Mouse (Mus musculus): ENCODE results near the gene Dip2a.

Gene Dip2a

DNA sequence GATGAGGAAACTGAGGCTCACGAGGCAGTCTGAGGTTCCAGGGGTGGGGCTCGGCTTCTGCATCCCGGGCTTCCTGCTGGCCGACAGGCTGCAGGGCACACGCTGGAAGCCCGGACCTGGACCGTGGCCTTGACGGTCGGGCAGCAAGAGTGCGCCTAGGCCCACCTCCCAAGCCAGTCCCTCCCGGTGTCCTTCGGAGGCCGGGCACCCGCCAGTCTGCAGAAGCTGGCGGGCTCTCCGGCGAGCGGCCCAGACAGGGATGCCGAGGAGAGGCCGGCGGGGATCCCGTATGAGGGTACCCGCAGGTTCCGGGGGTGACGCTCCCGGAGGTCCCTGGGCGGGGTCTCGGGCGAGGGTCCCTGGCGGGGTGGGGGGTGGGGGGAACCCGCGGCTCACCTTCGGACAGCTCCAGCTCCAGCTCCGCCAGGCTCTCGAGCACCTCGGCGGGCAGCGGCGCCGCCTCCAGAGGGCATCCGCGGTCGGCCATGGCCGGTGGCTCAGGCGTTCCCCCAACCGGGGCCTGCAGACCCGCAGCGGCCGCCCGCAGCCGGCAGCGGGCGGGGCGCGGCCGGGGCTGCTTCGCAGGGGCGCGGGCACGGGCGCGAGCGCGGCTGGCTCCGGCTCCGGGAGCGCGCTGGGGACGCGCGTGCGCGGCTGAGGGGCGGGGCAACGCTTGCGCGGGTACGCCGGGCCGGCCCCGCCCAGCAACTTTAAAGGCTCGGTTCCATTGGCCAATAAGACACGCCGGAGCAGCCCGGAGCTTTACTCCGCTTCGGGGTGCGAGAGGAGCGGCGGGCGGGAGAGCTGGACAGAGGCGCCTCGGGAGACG is at the start of gene Dip2a:
Gene Dip2a, minus strand, starts transcription at position 581 of the 829 bp plus-strand sequence.
- DNase-seq, result peak; percentile 95 to 96

GRCm38 (mm10) chr10:76392596-76392995 is 47.5 kb upstream of the Dip2a start:
- no peak for DNase-seq

DNA sequence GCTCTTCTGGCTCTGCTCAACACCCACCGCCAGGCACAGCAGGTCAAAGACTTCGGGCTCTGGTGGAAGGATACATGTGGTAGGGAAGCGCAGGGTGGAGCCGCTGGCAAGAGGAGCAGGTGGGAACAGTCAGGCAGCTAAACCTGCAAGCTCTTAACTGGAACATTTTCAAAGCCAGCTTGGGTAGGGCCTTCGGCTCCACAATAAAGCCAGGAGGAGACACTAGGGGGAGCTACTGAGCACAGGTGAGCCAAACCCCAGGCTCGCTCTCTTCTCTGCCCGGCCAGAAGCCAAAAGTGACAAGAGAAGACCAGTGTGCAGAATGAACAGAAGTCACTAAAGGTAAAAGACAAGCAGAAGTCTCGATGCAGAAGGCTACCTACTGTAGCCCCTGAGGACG is 46.7 kb upstream of the Dip2a start:
- peak; percentile 20 to 27 for DNase-seq

DNA sequence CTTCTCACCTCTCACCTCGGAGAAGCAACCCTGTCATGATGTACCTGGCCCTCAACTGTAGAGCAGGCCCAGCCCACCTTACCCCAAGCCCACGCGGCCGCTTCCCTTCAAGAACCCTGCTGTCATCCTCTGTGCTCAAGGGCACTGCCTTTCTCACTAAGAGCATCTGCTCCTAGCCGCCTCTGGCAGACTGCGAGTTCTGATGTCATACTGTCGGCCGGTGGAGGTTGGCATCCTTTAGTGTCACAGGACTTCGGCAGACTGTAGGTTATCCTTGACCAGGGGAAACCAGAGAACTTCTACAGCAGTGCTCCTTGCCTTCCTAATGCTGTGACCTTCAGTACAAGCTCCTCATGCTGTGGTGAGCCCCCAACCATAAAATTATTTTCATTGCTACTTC is 46.1 kb upstream of the Dip2a start:
- no peak for DNase-seq

DNA sequence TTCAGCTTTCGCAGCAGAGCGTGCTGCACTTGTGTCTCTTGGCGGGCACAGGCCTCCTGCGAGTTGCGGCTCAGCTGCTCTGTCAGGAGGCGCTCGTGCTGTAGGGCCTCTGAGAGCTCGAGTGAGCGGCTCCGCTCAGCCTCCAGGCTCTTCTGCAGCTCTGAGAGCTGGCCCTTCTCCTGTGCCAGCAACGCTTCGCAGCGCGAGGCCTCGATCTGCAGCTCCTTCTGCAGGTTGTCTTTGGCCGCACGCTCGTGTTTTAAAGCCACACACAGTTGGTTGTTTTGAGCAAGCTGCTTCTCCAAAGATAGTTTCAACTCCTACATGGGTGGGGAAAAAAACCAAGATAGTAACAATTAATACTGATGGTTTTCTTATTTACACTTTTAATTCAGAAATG is 29.9 kb upstream of the Dip2a start:
- DNase-seq, result no peak

GRCm38 (mm10) chr10:76371736-76372135 is 26.6 kb upstream of the Dip2a start:
- DNase-seq, result no peak

DNA sequence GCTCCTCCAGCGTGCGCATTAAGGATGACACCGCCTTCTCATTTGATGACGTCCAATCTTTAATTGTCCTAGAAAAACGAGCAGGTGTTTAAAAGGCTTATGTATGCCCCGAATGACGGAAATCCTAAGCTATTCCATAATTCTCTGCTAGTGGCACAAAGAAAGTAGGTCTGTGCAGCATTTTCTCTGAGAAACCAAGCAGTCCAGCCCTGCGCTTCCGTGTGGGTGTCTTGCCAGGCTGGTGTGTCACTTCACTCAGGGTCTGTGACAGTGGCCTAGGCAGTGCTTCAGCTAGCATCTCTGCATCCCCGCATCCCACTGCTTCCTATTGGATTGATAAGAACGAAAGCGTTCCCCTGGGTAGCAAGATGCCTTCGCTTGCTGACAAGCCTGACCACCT is 23.7 kb upstream of the Dip2a start:
- DNase-seq, result no peak

DNA sequence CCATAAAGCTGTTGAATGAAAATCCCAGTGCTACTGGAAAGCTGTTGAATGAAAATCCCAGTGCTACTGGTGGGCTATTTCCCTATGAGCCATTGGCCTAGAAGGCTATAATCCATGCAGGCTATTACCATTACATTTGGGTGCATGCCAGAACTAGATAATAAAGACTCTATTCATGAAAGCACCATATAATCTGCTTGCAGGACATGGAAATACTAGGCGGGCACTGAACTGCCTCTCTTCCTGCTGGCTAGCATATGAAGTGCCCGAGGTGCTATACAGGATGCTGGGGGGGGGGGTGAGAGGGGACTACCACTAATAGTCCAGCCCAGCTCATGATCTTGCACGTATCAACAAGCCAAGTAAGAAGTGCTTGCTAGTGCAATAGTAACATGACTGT is 18.1 kb upstream of the Dip2a start:
- no peak for DNase-seq

DNA sequence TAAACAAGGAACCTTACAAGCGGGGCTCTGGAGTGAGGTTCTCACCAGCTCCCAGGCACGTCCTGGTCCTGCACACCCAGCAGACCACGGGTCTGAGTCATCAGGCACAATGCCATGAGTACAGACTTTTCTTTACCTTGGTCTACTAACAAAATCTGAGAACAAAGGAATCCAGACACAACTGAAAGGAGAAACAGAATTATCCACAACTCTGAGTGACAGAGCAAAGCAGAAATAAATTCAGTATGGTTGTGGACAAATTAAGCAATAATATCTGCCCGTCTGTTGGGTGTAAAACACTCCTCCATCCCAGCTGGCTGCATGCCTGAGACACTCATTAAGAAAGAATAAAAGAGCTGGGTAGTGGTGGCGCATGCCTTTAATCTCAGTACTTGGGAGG is 13.4 kb upstream of the Dip2a start:
- no peak for DNase-seq

GRCm38 (mm10) chr10:76357286-76357875 is 12.3 kb upstream of the Dip2a start:
- DNase-seq, result no peak

GRCm38 (mm10) chr10:76354974-76355373 is 9.9 kb upstream of the Dip2a start:
- peak; percentile 57 to 68 for DNase-seq

DNA sequence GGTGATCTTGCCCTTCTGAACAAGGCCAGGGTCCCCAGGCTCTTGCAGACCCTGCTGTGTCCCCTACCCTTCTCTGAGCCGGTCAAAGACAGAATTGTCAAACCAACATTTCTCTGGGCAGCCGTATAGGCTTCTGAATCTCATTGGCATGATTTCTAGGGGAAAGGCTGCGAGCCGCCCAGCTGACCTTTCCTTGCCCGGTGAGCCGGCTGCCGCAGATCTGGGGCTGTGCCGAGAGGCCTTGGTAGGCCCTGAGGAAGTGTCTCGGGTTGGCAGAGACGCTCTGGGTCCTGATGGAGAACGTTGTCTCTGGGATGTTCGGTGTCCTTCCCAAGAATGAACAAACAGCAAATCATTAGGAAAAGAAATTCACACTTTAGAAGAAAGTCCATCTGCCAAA is 8.9 kb upstream of the Dip2a start:
- DNase-seq, result no peak

GRCm38 (mm10) chr10:76351953-76352352 is 6.9 kb upstream of the Dip2a start:
- DNase-seq, result no peak

DNA sequence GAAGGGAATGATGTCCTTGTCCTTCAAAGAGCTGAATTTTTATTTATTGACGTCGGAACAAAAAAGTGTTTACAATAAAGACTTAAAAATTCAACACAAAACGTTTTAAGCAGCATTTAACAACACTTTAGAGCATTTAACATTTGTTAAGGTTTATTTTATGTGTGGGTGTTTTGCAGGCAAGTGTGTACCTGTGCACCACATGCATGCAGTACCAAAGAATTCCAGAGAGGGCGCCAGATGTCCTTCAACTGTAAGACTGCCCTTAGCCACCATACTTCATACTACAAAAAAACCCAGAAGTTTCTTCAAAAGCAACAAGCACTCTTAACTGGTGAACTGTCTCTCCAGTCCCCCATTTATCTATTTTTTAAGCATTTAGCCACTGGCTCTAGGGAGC is 1.5 kb upstream of the Dip2a start:
- peak; percentile 63 to 68 for DNase-seq

DNA sequence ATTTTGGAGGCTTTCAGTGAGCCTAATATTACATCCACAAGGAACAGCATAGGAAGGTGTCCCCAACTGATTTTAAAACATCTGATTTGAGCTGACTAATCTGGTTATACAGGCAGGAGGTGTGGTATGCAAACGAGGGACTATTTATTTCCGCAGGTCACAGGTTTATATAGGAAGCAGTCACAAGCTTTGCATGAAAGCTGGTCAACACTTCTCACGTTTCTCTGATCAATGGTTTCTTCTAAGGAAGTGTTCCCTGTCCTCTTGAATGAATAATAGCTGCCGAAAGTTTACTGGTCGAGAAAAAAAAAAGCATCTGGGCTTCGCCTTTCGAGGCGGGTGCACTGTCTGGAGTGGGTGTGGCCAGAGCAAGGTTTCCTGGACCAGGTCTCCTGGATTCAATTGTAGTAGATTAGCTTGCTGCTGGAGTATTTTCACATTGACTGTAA is 976 bp upstream of the Dip2a start:
- DNase-seq, result no peak

DNA sequence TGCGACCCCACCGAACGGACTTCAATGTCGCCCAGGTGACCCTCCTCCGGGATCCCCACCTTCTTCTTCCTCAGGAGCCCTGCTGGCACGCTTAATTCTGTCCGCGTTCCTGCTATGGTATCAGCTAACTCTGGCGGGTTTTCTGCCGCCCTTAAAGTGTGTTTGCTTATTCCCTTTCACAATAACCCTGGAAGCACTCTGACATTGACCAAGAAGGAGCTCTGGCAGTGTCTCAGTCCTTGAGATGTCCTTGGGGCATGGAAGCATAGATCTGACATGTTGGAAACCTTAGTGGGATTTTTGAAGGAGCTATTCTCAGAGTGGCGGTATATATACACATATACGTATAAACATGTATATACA is 430 bp upstream of the Dip2a start:
- DNase-seq, result no peak

DNA sequence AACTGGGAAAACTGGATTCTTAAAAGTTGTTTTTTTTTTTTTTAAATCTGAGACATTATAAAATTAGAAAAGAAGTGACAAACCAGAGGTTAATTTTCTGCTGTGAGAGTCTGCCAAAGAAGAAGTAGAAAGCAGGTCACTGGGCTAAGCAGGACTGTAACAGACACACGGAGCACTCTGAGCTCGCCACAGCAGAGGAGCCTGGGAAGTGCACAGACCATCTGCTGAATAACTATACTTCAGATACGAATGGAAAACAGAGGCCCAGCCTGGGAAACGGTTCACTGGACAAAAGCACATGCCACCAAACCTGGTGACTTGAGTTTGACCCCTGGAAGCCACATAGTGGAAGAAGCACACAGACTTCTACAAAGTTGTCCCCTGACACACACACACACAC is 10.7 kb downstream of the Dip2a start:
- DNase-seq, result no peak

- no peak for DNase-seq
Measured at GRCm38 (mm10) chr10:76332040-76332439, 13.1 kb downstream of the Dip2a start.

DNA sequence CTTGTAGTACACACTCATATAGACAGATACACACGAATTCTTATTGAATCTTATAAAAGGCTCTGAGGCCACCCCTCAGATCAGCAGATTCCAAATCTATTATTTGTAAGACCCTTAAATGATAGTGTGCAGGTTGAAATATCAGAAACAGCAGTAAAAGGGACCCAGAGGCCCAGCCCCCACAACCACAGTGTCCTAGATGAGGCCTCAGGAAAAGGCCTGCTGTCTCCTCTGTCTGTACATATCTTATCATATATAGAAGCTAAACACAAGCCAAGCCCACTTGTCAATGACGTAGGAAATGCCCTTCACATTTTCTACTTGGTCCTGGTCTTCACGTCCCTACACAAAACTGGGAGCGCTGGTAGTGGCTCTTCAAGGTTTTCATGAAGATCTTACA is 16.0 kb downstream of the Dip2a start:
- no peak for DNase-seq

GRCm38 (mm10) chr10:76328574-76328973 is 16.5 kb downstream of the Dip2a start:
- DNase-seq, result no peak

DNA sequence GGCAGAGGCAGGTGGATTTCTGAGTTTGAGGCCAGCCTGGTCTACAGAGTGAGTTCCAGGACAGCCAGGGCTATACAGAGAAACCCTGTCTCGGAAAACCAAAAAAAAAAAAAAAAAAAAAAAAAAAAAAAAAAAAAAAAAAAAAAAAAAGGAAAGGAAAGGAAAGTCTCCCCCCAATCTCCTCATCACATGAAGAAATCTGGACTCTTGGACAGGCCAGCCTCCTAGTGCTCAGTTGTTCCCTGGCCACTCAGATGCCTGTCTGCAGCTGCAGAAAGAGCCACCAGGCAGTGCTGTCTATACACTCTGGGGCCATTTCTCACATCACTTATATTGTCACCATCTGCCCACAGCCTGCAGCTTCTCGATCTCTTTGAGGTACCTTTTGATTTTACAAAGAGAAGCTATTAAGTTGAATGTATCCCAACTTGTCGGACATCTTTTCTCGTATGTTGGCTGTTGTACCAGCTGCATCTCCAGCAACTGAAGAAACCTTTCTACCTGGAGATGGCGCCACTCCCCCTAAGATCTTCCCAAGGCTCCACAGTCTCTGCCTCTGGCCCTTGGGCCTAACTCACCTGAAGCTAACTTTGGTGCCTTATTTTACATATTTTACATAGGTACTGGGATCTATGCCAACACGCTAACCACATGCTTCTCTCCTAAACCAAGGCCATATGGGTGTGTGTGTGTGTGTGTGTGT is 18.6 kb downstream of the Dip2a start:
- peak; percentile 42 to 48 for DNase-seq

DNA sequence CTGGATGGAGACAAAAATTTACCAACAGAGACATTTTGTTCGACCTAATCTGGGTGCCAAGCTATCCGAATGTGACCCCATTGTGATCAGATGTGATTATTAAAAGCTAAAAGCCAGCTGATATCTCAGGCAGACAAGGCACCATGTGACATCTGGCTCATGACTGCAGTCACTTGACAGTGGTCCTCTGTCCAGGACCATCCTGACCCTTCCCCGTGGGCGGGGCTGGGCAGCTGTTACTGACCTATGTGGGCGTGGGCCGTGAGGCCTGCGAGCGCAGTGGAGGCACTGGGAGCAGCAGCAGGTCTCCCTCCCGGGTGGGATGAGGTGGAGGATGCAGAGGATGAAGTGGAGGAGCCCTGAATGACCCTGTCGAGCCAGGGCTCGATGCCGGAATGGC is 27.5 kb downstream of the Dip2a start:
- DNase-seq, result no peak

- DNase-seq, result no peak
Measured at GRCm38 (mm10) chr10:76316194-76316593, 28.9 kb downstream of the Dip2a start.

GRCm38 (mm10) chr10:76306738-76307137 is 38.4 kb downstream of the Dip2a start:
- DNase-seq, result no peak

Measured in thymus, postnatal 36 days (tissue).